Mouse (Mus musculus) kidney, adult 2 months (tissue): ENCODE results near the gene Lhfp. TPM values are rescaled to one million over a fixed set of nuclear protein-coding genes. Genes with fewer than 3 reads are reported as not detected.

Source experiments
- DNase-seq: peaks from one replicate; pipeline ENCODE4 v3.0.0; 2021
- H3K27ac ChIP-seq: fragments of 200-500 bp; 2 replicates; pipeline ENCODE4 v1.5.1; 2012; ENCODE audit warnings: low read depth, low read length, control low read depth, inconsistent platforms; ENCODE audit not compliant: insufficient read depth
- H3K27me3 ChIP-seq: fragments of 200-500 bp; replicated peaks from 2 replicates; pipeline ENCODE4 v1.6.1; 2012; ENCODE audit warnings: mild to moderate bottlenecking, moderate library complexity, low read length, inconsistent platforms; ENCODE audit not compliant: control insufficient read depth, insufficient read depth
- H3K36me3 ChIP-seq: fragments of 200-500 bp; 2 replicates; pipeline ENCODE4 v1.6.1; 2012; ENCODE audit warnings: mild to moderate bottlenecking, moderate library complexity, low read length, inconsistent platforms; ENCODE audit not compliant: control insufficient read depth, insufficient read depth
- H3K4me1 ChIP-seq: fragments of 200-500 bp; 2 replicates; pipeline ENCODE4 v1.6.1; 2011; ENCODE audit warnings: low read length; ENCODE audit not compliant: control insufficient read depth, insufficient read depth
- H3K4me3 ChIP-seq: fragments of 200-500 bp; 2 replicates; pipeline ENCODE4 v1.5.1; 2011; ENCODE audit warnings: mild to moderate bottlenecking, low read depth, low read length, control low read depth; ENCODE audit not compliant: insufficient read depth
- CTCF ChIP-seq: fragments of 200-500 bp; conservative IDR thresholded peaks from 2 replicates; pipeline ENCODE4 v1.5.1; 2011; ENCODE audit warnings: low read depth, mild to moderate bottlenecking, control low read depth, low read length, moderate library complexity, mixed read lengths; ENCODE audit not compliant: insufficient read depth, insufficient read length
- POLR2A ChIP-seq: fragments of 200-500 bp; IDR thresholded peaks from one replicate; pipeline ENCODE4 v1.6.1; 2011; ENCODE audit warnings: low read depth, low read length, control low read depth
- WGBS: fragments of 180-500 bp; shearing (Covaris S2); methylation state at CpG from one replicate; pipeline ENCODE4 v1.1.7; 2018; 5-methylcytosine and 5-hydroxymethylcytosine counted together
- polyA plus RNA-seq: library from polyadenylated mRNA; depleted of rRNA; stranded (reverse); fragments of >200 nt; gene quantifications from 2 replicates; pipeline ENCODE4 v1.2.3, GENCODE M21; 2012

Lhfp gene
- polyA plus RNA-seq, 1 experiment, result 47.7 TPM

DNA sequence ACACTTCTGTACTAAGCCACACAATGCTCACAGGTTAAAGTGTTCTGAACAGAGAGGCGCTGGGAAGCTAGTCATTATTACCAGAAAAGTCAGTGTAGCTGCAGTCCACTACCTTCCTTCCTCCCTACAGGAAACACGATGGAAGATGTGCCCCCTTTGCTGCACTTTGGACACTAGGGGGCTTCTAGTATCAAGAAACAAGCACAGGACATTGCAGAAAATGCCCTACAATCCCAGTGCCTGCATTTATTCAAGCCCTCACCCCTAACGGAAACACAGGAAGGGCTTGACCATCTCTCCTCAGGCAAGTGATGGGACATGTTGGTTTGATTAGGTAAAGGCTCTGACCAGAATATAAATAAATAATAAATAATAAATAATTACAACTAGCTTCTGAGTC, 7.9 kb upstream of the Lhfp start:
- Histone ChIP-seq H3K4me3 (no peak overlapping the region), H3K36me3 (no peaks in the 10 kb centered on the region), H3K27ac (no peak overlapping the region), H3K4me1 (no peaks in the 10 kb centered on the region), H3K27me3 (no peaks in the 10 kb centered on the region)
- TF ChIP-seq CTCF (peak; percentile 32), POLR2A (no peak)
- DNase-seq, result peak; percentile 29
- 19% methylated on average over 3 of the region's 3 CpGs for WGBS

DNA sequence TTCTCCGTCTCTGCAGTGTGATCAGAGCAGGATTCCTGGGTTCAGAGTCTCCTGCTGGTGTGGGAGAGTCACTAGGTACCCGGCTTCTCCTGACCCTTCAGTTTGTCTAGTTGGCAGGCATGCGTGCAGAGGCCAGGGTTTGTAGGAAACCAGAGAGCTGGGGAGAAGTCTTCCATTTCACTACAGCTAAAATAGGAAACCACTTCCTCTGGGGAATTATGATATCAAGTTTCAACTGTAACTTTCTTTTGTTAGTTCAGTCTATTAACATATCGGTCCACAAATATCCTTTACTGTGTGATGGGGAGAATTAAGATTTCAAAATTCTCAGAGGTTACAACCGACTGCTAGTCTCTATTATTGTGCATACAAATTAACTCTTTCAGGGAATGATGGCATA, 5.3 kb upstream of the Lhfp start:
- Histone ChIP-seq H3K36me3 (no peaks in the 10 kb centered on the region), H3K27me3 (no peaks in the 10 kb centered on the region), H3K27ac (no peak overlapping the region), H3K4me3 (no peak overlapping the region), H3K4me1 (no peaks in the 10 kb centered on the region)
- WGBS, result 33% methylated on average over 5 of the region's 5 CpGs
- DNase-seq, result no peak
- TF ChIP-seq POLR2A, result no peak
- TF ChIP-seq CTCF, result no peak

DNA sequence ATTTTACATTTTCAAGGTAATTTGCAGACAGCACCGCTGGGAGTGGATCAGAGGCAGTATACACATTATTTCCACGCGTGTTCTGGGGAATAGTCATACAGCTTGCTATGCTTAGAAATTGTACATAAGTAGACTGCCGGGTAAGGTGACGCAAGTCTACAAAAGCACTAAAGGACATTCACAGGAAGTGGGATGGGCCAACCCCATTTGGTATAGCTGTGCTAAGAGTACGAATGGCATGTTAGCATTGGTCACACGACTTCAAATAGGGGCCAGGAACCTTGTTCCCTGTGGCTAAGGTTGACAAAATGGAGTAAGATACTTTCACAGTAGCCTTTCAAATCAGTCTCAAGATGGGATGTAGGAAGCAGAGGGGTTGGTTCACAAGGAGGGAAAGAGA, 4.4 kb upstream of the Lhfp start:
- WGBS, result 84% methylated on average over 7 of the region's 7 CpGs
- Histone ChIP-seq H3K36me3 (no peaks in the 10 kb centered on the region), H3K27ac (no peak overlapping the region), H3K4me3 (no peak overlapping the region), H3K4me1 (no peaks in the 10 kb centered on the region), H3K27me3 (no peaks in the 10 kb centered on the region)
- TF ChIP-seq CTCF (no peak), POLR2A (no peak)
- no peak for DNase-seq

DNA sequence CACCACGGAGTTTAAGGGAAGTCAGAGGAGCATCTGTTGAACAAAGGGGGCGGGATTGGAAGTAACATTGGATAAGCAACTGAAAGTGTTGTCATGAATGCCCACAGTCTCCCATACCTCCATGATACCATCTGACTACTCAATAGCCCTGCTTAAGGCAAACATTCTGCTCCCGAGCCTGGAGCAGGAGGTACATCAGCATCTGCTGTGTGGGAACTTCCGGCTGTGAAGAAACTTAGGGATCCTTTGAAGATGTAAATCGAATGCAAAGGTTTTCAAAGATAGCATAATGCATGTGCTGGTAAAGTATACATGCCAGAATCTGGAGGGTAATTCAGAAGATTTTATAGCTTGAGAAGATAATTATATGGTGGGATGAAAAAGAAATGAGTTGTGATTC, 2.4 kb upstream of the Lhfp start:
- Histone ChIP-seq H3K27ac (no peak overlapping the region), H3K36me3 (no peaks in the 10 kb centered on the region), H3K27me3 (no peaks in the 10 kb centered on the region), H3K4me1 (no peaks in the 10 kb centered on the region), H3K4me3 (no peak overlapping the region)
- no peak for DNase-seq
- TF ChIP-seq POLR2A (no peak), CTCF (no peak)
- WGBS, result 84% methylated on average over 5 of the region's 5 CpGs

- no peaks in the 10 kb centered on the region for H3K36me3 ChIP-seq
- TF ChIP-seq CTCF, result no peak
- TF ChIP-seq POLR2A, result no peak
- no peak overlapping the region for H3K4me3 ChIP-seq
- no peak for DNase-seq
- no peaks in the 10 kb centered on the region for H3K4me1 ChIP-seq
- no peak overlapping the region for H3K27ac ChIP-seq
- H3K27me3 ChIP-seq, result no peaks in the 10 kb centered on the region
- WGBS, result 86% methylated on average over 8 of the region's 8 CpGs
Observed at GRCm38 (mm10) chr3:53039746-53040145, 1.6 kb upstream of the Lhfp start.

GRCm38 (mm10) chr3:53040593-53041410, 526 bp upstream of the Lhfp start:
- H3K4me1 ChIP-seq, result no peaks in the 10 kb centered on the region
- no peak for TF ChIP-seq POLR2A
- no peak for TF ChIP-seq CTCF
- no peak for DNase-seq
- no peaks in the 10 kb centered on the region for H3K36me3 ChIP-seq
- no peak overlapping the region for H3K27ac ChIP-seq
- no peaks in the 10 kb centered on the region for H3K27me3 ChIP-seq
- WGBS, result 15% methylated on average over 16 of the region's 17 CpGs
- H3K4me3 ChIP-seq, result peak overlapping the region; percentile 54

DNA sequence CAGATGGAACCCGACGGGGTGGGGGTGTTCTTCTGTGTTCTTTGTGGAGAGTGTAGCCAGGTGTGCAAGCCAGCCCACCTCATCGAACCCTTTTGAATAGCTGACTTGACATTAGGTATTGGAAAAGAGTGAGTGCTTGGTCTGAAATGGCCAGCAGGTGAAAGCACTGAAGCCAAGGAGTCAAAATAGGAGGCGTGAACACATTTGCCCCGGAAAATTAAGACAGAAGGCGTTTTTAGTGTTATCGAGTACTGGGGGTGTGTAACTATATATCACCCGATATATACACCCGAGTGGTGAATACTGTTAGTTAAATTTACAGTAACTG, 876 bp downstream of the Lhfp start:
- H3K27me3 ChIP-seq, result no peaks in the 10 kb centered on the region
- no peaks in the 10 kb centered on the region for H3K36me3 ChIP-seq
- peak overlapping the region; percentile 54 for H3K4me3 ChIP-seq
- no peak for DNase-seq
- H3K4me1 ChIP-seq, result no peaks in the 10 kb centered on the region
- 20% methylated on average over 9 of the region's 9 CpGs for WGBS
- no peak for TF ChIP-seq CTCF
- no peak for TF ChIP-seq POLR2A
- no peak overlapping the region for H3K27ac ChIP-seq
